Mouse (Mus musculus) regulatory T cell (primary cell): ENCODE measurements around the gene Btd.

Source experiments
- in situ Hi-C: fragments of 300-600 bp; cut with MboI, MseI; formaldehyde crosslinking; loops from one replicate; pipeline ENCODE4 v1.15.1; 2025; ENCODE audit warnings: high pct_unique_total_duplicates

Btd gene

DNA sequence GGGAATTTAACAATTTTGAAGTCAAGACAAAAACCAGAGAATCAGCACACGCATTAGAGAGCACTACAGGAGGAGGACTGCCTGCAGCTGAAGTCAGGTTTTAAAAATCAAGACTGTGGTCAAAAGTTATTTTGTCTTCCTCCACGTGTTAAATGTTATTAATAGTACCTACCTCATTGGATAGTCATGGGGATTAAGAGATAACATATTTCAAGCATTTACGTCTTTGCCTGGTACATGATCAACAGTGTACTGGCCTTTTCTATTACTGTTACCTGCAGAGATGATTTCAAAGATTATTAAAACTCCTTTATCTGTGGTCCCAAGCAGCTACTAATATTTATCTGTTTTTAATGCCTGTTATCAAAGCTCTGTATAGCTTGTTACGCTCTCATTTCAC lies 56.9 kb downstream of the Btd start:
- in situ Hi-C loops, result no loop called here

DNA sequence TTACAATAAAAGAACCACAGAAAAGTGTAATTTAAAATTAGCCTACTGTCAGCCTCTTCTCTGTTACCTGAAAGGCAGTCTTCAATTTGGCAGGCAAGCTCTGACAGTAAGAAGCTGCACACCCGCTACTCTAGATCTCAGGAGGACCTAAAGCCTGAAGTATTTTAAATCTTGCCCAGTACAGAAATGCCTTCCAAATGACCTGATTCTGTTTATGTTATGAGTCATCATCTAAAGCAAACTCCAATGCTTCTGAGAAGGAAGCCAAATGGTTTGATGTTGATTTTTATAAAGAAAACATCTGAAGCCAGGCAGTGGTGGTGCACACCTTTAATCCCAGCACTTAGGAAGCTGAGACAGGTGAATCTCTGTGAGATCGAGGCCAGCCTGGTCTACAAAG lies 59.5 kb downstream of the Btd start:
- in situ Hi-C loops, result no loop called here

DNA sequence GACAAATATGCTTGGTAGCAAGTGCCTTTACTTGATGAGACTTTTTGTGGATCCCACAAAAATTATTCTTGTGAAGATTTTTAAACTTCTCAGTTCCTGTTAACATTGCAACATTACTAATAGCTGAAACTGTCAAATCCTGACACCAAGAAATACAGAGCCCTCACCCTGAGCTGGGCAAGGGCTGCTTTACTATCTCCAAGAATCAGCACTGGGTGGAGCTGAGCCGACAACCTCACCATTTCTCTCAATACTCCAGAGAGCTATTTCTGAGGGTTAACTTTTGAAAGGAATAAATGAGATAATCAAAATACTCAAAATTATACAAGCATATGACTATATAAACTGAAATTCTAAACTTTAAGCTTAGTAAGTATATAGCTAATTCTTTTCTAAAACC lies 68.5 kb downstream of the Btd start:
- in situ Hi-C loops, result no loop called here

DNA sequence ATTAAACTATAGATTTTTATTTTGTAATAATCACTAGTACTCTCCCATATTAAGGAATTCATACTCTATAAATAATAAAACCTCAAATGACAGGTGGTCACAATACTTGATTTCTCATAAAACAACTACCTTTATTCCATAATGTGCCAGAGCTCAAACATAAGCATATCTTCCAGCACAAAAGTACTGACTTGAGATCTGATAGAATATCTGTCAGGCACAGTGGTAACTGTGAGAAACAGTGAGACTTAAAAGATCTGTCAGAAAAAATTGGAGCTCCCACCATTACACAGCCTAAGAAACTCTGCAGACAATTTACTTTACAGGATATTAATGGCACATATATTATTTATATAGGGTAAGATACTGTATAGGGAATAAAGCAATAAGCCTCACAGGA lies 74.8 kb downstream of the Btd start:
- in situ Hi-C loops, result no loop called here

DNA sequence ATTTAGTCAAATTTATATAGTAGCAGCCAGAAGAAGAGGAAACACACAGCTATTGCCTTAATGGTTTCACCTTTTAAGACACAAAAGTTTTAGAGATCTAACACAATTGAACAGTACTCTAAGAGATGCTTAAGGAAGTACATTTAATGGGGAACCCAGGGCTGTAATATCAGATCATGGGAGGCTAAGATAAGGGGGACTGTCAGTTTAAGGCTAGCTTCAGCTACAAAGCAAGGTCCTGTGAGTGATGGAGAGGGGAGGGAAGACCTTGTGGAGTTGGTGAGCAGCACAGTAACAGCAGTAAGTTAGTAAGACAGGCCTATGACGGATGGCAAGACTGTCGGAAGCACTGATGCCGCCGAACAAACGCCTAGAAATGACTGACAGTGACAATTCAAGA lies 76.5 kb downstream of the Btd start:
- in situ Hi-C loops, result no loop called here
